Mouse (Mus musculus): Measurements from ENCODE around the gene Col5a1. TPM values are rescaled to one million over a fixed set of nuclear protein-coding genes. Genes with fewer than 3 reads are reported as not detected.

The Col5a1 gene
- polyA plus RNA-seq, 1 experiment from 2014 or later: 259 TPM

DNA sequence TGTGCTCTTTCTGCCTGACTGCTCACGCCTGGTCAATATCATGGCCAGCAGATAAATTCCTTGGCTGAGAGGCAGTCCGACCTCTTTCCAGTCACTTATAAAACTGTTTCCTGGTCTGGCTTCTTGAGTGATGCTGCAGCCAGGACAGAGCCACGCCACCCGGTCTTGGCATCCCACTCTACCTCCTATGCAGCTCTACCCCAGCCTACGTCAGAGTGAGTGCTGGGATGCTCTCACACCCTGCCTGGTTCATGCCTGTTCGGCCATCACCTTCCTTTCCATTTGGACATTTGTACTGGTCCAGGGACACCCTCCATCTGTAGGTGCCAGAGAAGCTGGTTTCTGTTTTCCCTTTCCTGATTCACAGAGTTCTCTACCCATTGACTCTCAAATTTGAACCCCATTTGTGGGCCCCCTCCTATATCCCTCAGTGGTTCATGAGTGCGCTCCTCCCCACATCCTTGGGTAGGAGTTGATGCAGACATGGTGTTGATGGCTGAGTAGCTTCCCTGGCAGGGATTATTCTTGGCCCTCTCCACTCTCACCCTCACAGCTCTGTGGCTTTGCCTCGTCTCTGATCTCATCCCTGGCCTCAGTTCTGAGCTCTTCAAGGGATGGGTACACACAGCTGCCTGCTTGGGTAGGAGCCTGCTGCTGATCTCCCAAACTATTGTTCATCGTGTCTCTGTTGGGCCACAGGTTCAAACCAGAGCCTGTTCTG, 15.5 kb downstream of the Col5a1 start:
- WGBS: 62% methylated on average over 9 of the region's 9 CpGs
- Histone ChIP-seq H3K27me3 (no peaks in the 10 kb centered on the region), H3K9me3 (no peaks in the 10 kb centered on the region), H3K9ac (no peak overlapping the region), H3K4me3 (no peak overlapping the region), H3K36me3 (peaks cover 6% of the 10 kb centered on the region; the same call in 1 of the 2 replicates), H3K4me1 (peaks cover 66% of the 10 kb centered on the region), H3K27ac (peak overlapping the region; percentile 52), H3K4me2 (no peak overlapping the region; the same call in 1 of the 2 replicates)
- ATAC-seq (ENCODE audit: insufficient number of reproducible peaks, low FRiP score, low TSS enrichment, low read depth): no peak

DNA sequence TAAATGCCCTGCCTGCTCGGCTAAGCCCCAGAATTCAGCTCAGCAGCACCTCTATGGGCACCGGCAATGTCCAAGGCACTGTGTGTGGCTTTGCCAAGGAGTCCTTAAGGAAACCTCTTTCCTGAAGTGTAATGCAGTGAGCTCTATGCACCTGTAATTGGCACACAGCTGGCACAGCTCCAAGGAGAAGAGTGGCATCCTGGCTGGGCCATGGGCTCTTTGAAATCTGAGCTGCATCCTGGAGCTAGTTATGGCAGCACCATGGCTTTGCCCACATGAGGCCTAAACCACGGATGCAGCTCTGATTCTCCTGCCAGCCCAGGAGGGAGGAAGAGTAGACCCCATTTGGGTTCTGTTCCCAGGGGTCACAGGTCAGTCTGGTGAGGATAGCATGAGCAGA, 16.1 kb downstream of the Col5a1 start:
- H3K4me1 ChIP-seq: peaks cover 60% of the 10 kb centered on the region
- H3K4me3 ChIP-seq: no peak overlapping the region
- no peak overlapping the region for H3K27ac ChIP-seq
- no peak for ATAC-seq (ENCODE audit: insufficient number of reproducible peaks, low FRiP score, low TSS enrichment, low read depth)
- no peak overlapping the region for H3K9ac ChIP-seq
- H3K27me3 ChIP-seq: no peaks in the 10 kb centered on the region
- H3K4me2 ChIP-seq: no peak overlapping the region
- no peaks in the 10 kb centered on the region for H3K9me3 ChIP-seq
- 55% methylated on average over 3 of the region's 3 CpGs for WGBS
- peaks cover 9% of the 10 kb centered on the region; the same call in 1 of the 2 replicates for H3K36me3 ChIP-seq

DNA sequence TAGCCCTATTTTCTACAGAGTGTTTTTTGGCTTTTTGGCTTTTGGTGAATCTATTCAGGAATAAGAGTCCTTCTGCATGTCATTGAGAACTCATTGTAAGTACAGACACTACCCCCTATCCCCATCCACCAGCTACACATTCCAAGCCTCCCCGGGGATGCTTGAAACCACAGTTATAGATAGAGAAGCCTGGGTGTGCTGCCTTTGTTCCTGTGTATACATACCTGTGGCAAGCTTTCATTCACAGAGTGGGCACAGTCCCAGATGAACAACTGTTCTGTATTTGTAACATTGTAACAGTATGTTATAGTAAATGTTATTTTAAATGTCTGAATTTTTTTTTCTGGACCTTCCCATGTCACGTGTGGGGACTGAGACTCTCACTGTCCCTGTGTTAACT, 19.2 kb downstream of the Col5a1 start:
- Histone ChIP-seq H3K27ac (no peak overlapping the region), H3K9me3 (no peaks in the 10 kb centered on the region), H3K4me3 (no peak overlapping the region), H3K36me3 (0 out of 2 replicates have a peak, but pooled peaks cover 9% of the 10 kb centered on the region), H3K27me3 (no peaks in the 10 kb centered on the region), H3K4me1 (peaks cover 37% of the 10 kb centered on the region), H3K9ac (no peak overlapping the region), H3K4me2 (no peak overlapping the region)
- WGBS: 62% methylated on average over 2 of the region's 2 CpGs
- ATAC-seq (ENCODE audit: insufficient number of reproducible peaks, low FRiP score, low TSS enrichment, low read depth): no peak

- WGBS: 82% methylated on average over 3 of the region's 3 CpGs
- H3K36me3 ChIP-seq: 0 out of 2 replicates have a peak, but pooled peaks cover 9% of the 10 kb centered on the region
- no peak overlapping the region for H3K4me2 ChIP-seq
These were observed 24.3 kb downstream of the Col5a1 start for GRCm38 (mm10) chr2:27910501-27910900.

GRCm38 (mm10) chr2:27912546-27913275, 26.5 kb downstream of the Col5a1 start:
- Histone ChIP-seq H3K4me1 (peaks cover 31% of the 10 kb centered on the region), H3K27me3 (no peaks in the 10 kb centered on the region), H3K27ac (no peak overlapping the region), H3K9ac (no peak overlapping the region), H3K4me2 (no peak overlapping the region), H3K4me3 (no peak overlapping the region), H3K9me3 (no peaks in the 10 kb centered on the region), H3K36me3 (no peaks in the 10 kb centered on the region)
- WGBS: 84% methylated on average over 1 of the region's 1 CpGs
- ATAC-seq (ENCODE audit: insufficient number of reproducible peaks, low FRiP score, low TSS enrichment, low read depth): no peak

More at GRCm38 (mm10) chr2:27910501-27910900, 24.3 kb downstream of the Col5a1 start:
- Histone ChIP-seq H3K4me3 (no peak overlapping the region), H3K9me3 (no peaks in the 10 kb centered on the region), H3K27me3 (no peaks in the 10 kb centered on the region), H3K27ac (no peak overlapping the region), H3K4me1 (peaks cover 18% of the 10 kb centered on the region), H3K9ac (no peak overlapping the region)
- ATAC-seq (ENCODE audit: insufficient number of reproducible peaks, low FRiP score, low TSS enrichment, low read depth): no peak

DNA sequence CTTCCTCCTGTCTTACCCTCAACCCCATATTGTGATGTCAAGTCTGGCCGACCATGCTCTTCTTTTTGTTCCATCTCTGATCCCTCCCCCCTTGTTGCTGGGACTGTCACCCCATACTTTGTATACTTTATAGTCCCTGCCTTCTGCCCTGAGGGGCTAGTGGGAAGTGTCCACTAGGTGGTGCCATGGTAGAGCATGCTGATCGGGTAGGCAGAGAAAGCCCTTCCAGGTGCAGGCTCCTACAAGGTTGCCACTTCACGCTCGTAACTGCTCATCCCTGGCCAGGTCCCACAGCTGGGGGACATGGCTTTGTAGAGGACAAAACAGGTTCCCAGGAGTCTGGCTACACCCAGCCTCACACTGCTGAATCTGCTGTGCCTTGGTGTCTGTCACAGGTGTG, 29.5 kb downstream of the Col5a1 start:
- no peaks in the 10 kb centered on the region for H3K9me3 ChIP-seq
- WGBS: 63% methylated on average over 4 of the region's 4 CpGs
- H3K4me3 ChIP-seq: no peak overlapping the region
- peaks cover 8% of the 10 kb centered on the region for H3K36me3 ChIP-seq
- no peak overlapping the region for H3K9ac ChIP-seq
- ATAC-seq (ENCODE audit: insufficient number of reproducible peaks, low FRiP score, low TSS enrichment, low read depth): no peak
- H3K27me3 ChIP-seq: no peaks in the 10 kb centered on the region
- peaks cover 54% of the 10 kb centered on the region for H3K4me1 ChIP-seq
- H3K4me2 ChIP-seq: no peak overlapping the region
- no peak overlapping the region for H3K27ac ChIP-seq

DNA sequence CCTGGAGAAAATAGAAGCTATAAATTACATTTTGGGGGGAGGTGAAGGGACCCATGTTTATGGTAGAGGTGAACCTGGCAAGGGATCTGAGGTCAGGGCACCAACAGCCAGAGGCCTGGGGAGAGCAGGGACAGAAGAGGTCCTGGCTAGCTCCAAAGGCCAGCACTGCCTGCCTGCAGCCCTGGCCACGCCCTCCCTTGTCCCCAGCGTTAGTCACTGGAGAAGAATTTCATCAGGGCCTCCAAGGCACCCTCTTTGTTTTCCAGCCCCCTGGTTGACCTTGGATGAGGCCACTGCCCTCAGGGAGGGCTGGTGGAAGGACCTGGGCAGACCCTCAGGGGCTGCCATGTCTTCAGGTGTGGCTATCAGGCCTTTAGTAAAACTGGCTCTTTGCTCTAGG, 30.1 kb downstream of the Col5a1 start:
- H3K4me2 ChIP-seq: no peak overlapping the region
- H3K36me3 ChIP-seq: peaks cover 8% of the 10 kb centered on the region
- no peak overlapping the region for H3K9ac ChIP-seq
- peaks cover 51% of the 10 kb centered on the region for H3K4me1 ChIP-seq
- no peak overlapping the region for H3K4me3 ChIP-seq
- no peak overlapping the region for H3K27ac ChIP-seq
- no peaks in the 10 kb centered on the region for H3K27me3 ChIP-seq
- no peaks in the 10 kb centered on the region for H3K9me3 ChIP-seq
- WGBS: 51% methylated on average over 2 of the region's 2 CpGs
- ATAC-seq (ENCODE audit: insufficient number of reproducible peaks, low FRiP score, low TSS enrichment, low read depth): no peak

GRCm38 (mm10) chr2:27917177-27917576, 31.0 kb downstream of the Col5a1 start:
- 98% methylated on average over 3 of the region's 3 CpGs for WGBS
- Histone ChIP-seq H3K4me1 (peaks cover 55% of the 10 kb centered on the region), H3K27me3 (no peaks in the 10 kb centered on the region), H3K4me3 (no peak overlapping the region), H3K4me2 (no peak overlapping the region), H3K27ac (no peak overlapping the region), H3K9ac (no peak overlapping the region), H3K9me3 (no peaks in the 10 kb centered on the region), H3K36me3 (peaks cover 16% of the 10 kb centered on the region)
- ATAC-seq (ENCODE audit: insufficient number of reproducible peaks, low FRiP score, low TSS enrichment, low read depth): no peak

DNA sequence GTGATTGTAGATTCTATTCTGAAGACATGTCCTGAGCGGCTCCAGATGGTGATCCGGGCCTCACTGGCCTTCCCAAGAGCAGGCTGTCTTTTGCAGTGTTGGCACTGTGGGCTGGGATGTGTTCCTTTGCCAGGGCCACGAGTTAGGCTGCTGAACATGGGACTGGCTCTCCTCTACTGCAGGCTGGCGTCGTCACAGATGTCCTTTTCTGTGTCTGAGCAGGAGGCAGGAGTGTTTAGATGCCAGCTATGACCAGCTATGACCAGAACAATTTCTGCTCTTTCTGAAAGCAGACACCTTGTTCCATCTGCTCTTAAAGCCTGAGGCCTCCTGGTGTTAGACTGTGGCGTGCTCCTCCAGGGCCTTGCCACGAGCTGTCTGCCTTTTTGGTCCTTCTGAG, 31.9 kb downstream of the Col5a1 start:
- no peak for ATAC-seq (ENCODE audit: insufficient number of reproducible peaks, low FRiP score, low TSS enrichment, low read depth)
- Histone ChIP-seq H3K4me1 (peaks cover 51% of the 10 kb centered on the region), H3K27ac (no peak overlapping the region), H3K4me3 (no peak overlapping the region), H3K9ac (no peak overlapping the region), H3K9me3 (no peaks in the 10 kb centered on the region), H3K36me3 (peaks cover 26% of the 10 kb centered on the region), H3K27me3 (no peaks in the 10 kb centered on the region), H3K4me2 (no peak overlapping the region)
- WGBS: 70% methylated on average over 7 of the region's 7 CpGs

DNA sequence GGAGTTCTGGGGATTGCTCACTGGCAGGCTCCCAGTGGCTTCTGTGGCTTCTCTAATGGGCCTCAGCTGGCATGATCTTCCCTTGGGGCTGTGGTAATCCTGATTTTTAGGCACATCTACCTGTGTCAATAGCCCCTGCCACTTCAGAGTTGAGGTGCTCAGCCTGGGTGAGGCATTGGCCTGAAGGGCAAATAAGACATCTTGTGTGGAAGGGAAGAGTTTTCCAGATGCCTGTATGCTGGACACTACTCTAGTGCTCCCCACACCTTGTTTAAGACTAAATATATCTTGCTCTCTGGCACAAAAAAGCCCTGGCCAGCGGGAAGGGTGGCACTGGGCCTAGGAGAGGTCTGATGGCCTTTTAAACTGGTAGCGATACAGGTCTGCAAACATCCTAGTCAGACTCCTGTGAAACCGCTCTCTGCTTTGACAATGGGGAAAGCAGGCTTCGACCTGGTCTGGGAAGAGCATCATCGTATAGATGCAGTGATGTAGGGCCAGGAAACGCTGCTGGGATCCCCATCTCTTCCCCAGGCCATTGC, 33.2 kb downstream of the Col5a1 start:
- H3K9me3 ChIP-seq: no peaks in the 10 kb centered on the region
- H3K4me3 ChIP-seq: no peak overlapping the region
- no peak for ATAC-seq (ENCODE audit: insufficient number of reproducible peaks, low FRiP score, low TSS enrichment, low read depth)
- 86% methylated on average over 6 of the region's 6 CpGs for WGBS
- H3K4me2 ChIP-seq: no peak overlapping the region
- H3K27me3 ChIP-seq: no peaks in the 10 kb centered on the region
- H3K36me3 ChIP-seq: peaks cover 37% of the 10 kb centered on the region
- no peak overlapping the region for H3K27ac ChIP-seq
- no peak overlapping the region for H3K9ac ChIP-seq
- peaks cover 51% of the 10 kb centered on the region for H3K4me1 ChIP-seq

- WGBS: 85% methylated on average over 8 of the region's 8 CpGs
- H3K27ac ChIP-seq: no peak overlapping the region
- H3K27me3 ChIP-seq: no peaks in the 10 kb centered on the region
- H3K36me3 ChIP-seq: peaks cover 45% of the 10 kb centered on the region
- no peak overlapping the region for H3K4me2 ChIP-seq
- H3K9ac ChIP-seq: no peak overlapping the region
- H3K4me3 ChIP-seq: no peak overlapping the region
- no peak for ATAC-seq (ENCODE audit: insufficient number of reproducible peaks, low FRiP score, low TSS enrichment, low read depth)
- no peaks in the 10 kb centered on the region for H3K9me3 ChIP-seq
- H3K4me1 ChIP-seq: peaks cover 37% of the 10 kb centered on the region
These were observed 35.8 kb downstream of the Col5a1 start for GRCm38 (mm10) chr2:27922053-27922452.

- Histone ChIP-seq H3K9me3 (no peaks in the 10 kb centered on the region), H3K27ac (no peak overlapping the region), H3K4me1 (peaks cover 22% of the 10 kb centered on the region), H3K4me2 (no peak overlapping the region), H3K9ac (no peak overlapping the region), H3K27me3 (no peaks in the 10 kb centered on the region), H3K4me3 (no peak overlapping the region), H3K36me3 (peaks cover 60% of the 10 kb centered on the region)
- no peak for ATAC-seq (ENCODE audit: insufficient number of reproducible peaks, low FRiP score, low TSS enrichment, low read depth)
- WGBS: 84% methylated on average over 6 of the region's 6 CpGs
These were observed 37.5 kb downstream of the Col5a1 start for GRCm38 (mm10) chr2:27923718-27924117.

Measured in limb, embryonic 15.5 days (tissue).